Mouse (Mus musculus) liver, postnatal 0 days (tissue): ENCODE measurements at regions not wholly inside any gene's neighbourhood (a gene's known extent, or its start where the extent isn't known, plus 50 kb on each side); places are given as distances from the start of the nearest gene placed in this dataset.
"Not testable (repeated sequence)": the region's sequence is repeated elsewhere in the genome, so short reads cannot be mapped to it uniquely, and the experiment has no call there.

ENCODE experiments used
- ATAC-seq: fragments of 200-750 bp; cut with Nextera tagmentation; 2 replicates; pipeline ENCODE4 v1.8.0; 2017; ENCODE audit warnings: mild to moderate bottlenecking, moderate library complexity
- DNase-seq: peaks from one replicate; pipeline ENCODE4 v3.0.0-alpha.2; 2016
- H3K27ac ChIP-seq: fragments of 300-500 bp; sonication (generic); 2 replicates; pipeline ENCODE4 v1.5.1; 2014; ENCODE audit warnings: antibody characterized with exemption, moderate library complexity, mild to moderate bottlenecking, low read depth
- H3K27me3 ChIP-seq: fragments of 300-500 bp; sonication (generic); 2 replicates; pipeline ENCODE4 v1.6.1; 2014; ENCODE audit warnings: low read length, control low read depth, mixed read lengths; ENCODE audit not compliant: insufficient read depth
- H3K36me3 ChIP-seq: fragments of 300-500 bp; sonication (generic); replicated peaks from 2 replicates; pipeline ENCODE4 v1.6.1; 2014; ENCODE audit warnings: mild to moderate bottlenecking, control low read depth, low read length, moderate library complexity, mixed read lengths; ENCODE audit not compliant: insufficient read depth
- H3K4me1 ChIP-seq: fragments of 300-500 bp; sonication (generic); 2 replicates; pipeline ENCODE4 v1.6.1; 2014; ENCODE audit warnings: antibody characterized with exemption, mild to moderate bottlenecking, control low read depth; ENCODE audit not compliant: insufficient read depth
- H3K4me2 ChIP-seq: fragments of 300-500 bp; sonication (generic); 2 replicates; pipeline ENCODE4 v1.6.1; 2014; ENCODE audit warnings: low read depth, mild to moderate bottlenecking, low read length, moderate library complexity, mixed read lengths
- H3K4me3 ChIP-seq: fragments of 300-500 bp; sonication (generic); 2 replicates; pipeline ENCODE4 v1.5.1; 2014; ENCODE audit warnings: low read depth, low read length
- H3K9ac ChIP-seq: fragments of 300-500 bp; sonication (generic); replicated peaks from 2 replicates; pipeline ENCODE4 v1.6.1; 2014; ENCODE audit warnings: mild to moderate bottlenecking, moderate library complexity
- H3K9me3 ChIP-seq: fragments of 300-500 bp; sonication (generic); 2 replicates; pipeline ENCODE4 v1.6.1; 2016; ENCODE audit warnings: mild to moderate bottlenecking, control low read depth, low read length, mixed read lengths
- CTCF ChIP-seq: sonication (generic); IDR thresholded peaks from 2 replicates; pipeline ENCODE4 v1.5.1; 2016; ENCODE audit warnings: antibody characterized with exemption, low read depth
- EP300 ChIP-seq: IDR thresholded peaks from 2 replicates; pipeline ENCODE4 v1.6.1; 2016; ENCODE audit warnings: antibody characterized with exemption, low read depth, mild to moderate bottlenecking
- WGBS: fragments of 180-500 bp; shearing (Covaris S2); extraction: QIAGEN DNeasy Blood & Tissue Kit; methylation state at CpG from one replicate; pipeline ENCODE4 v1.1.7; 2014; ENCODE audit not compliant: insufficient replicate concordance; 5-methylcytosine and 5-hydroxymethylcytosine counted together

- Histone ChIP-seq H3K27me3 (no peaks in the 10 kb centered on the region), H3K4me2 (no peak overlapping the region), H3K4me1 (no peaks in the 10 kb centered on the region), H3K9ac (no peak overlapping the region), H3K9me3 (no peaks in the 10 kb centered on the region), H3K4me3 (no peak overlapping the region), H3K36me3 (no peaks in the 10 kb centered on the region), H3K27ac (no peak overlapping the region)
- WGBS, result 80% methylated on average over 9 of the region's 9 CpGs
- no peak for DNase-seq
- no peak for TF ChIP-seq EP300
- TF ChIP-seq CTCF, result no peak
- no peak for ATAC-seq
Measured at GRCm38 (mm10) chr15:27095231-27095630, 199.9 kb upstream of the Fbxl7 start.

GRCm38 (mm10) chr15:27101610-27102009 is 206.2 kb upstream of the Fbxl7 start:
- not testable (repeated sequence) for H3K36me3 ChIP-seq, H3K27ac ChIP-seq, H3K4me2 ChIP-seq, H3K27me3 ChIP-seq, ATAC-seq, H3K4me1 ChIP-seq, H3K4me3 ChIP-seq, H3K9me3 ChIP-seq, DNase-seq, H3K9ac ChIP-seq
- WGBS, result 62% methylated on average over 2 of the region's 2 CpGs

- TF ChIP-seq EP300 (no peak), CTCF (no peak)
- DNase-seq (no peak), ATAC-seq (no peak)
- no peak overlapping the region for H3K4me3 ChIP-seq
- no peak overlapping the region for H3K4me2 ChIP-seq
- no peaks in the 10 kb centered on the region for H3K9me3 ChIP-seq
- no peak overlapping the region for H3K9ac ChIP-seq
- H3K27me3 ChIP-seq, result no peaks in the 10 kb centered on the region
- WGBS, result 69% methylated on average over 3 of the region's 3 CpGs
- H3K36me3 ChIP-seq, result no peaks in the 10 kb centered on the region
- H3K4me1 ChIP-seq, result no peaks in the 10 kb centered on the region
- no peak overlapping the region for H3K27ac ChIP-seq
Measured at GRCm38 (mm10) chr15:27109130-27109529, 213.8 kb upstream of the Fbxl7 start.

- no peak overlapping the region for H3K4me2 ChIP-seq
- H3K9me3 ChIP-seq, result no peaks in the 10 kb centered on the region
- H3K27me3 ChIP-seq, result no peaks in the 10 kb centered on the region
- ATAC-seq (no peak), DNase-seq (no peak)
- TF ChIP-seq EP300, result no peak
- TF ChIP-seq CTCF, result no peak
- 26% methylated on average over 1 of the region's 1 CpGs for WGBS
- H3K4me3 ChIP-seq, result no peak overlapping the region
- H3K36me3 ChIP-seq, result no peaks in the 10 kb centered on the region
- H3K4me1 ChIP-seq, result no peaks in the 10 kb centered on the region
- no peak overlapping the region for H3K27ac ChIP-seq
- H3K9ac ChIP-seq, result no peak overlapping the region
Measured at GRCm38 (mm10) chr15:27129697-27130096, 234.3 kb upstream of the Fbxl7 start.

- H3K27me3 ChIP-seq, result no peaks in the 10 kb centered on the region
- 80% methylated on average over 2 of the region's 2 CpGs for WGBS
- H3K27ac ChIP-seq, result no peak overlapping the region
- no peak for ATAC-seq
- H3K4me3 ChIP-seq, result no peak overlapping the region
- no peak for TF ChIP-seq EP300
- TF ChIP-seq CTCF, result no peak
- DNase-seq, result no peak
- H3K4me2 ChIP-seq, result no peak overlapping the region
- H3K9me3 ChIP-seq, result no peaks in the 10 kb centered on the region
- H3K9ac ChIP-seq, result no peak overlapping the region
- H3K36me3 ChIP-seq, result no peaks in the 10 kb centered on the region
- H3K4me1 ChIP-seq, result no peaks in the 10 kb centered on the region
Measured at GRCm38 (mm10) chr15:27132761-27133160, 237.4 kb upstream of the Fbxl7 start.

- no peak for ATAC-seq
- no peak overlapping the region for H3K4me2 ChIP-seq
- no peak for DNase-seq
- H3K4me3 ChIP-seq, result no peak overlapping the region
- no peaks in the 10 kb centered on the region for H3K27me3 ChIP-seq
- H3K9ac ChIP-seq, result no peak overlapping the region
- 88% methylated on average over 5 of the region's 5 CpGs for WGBS
- H3K9me3 ChIP-seq, result no peaks in the 10 kb centered on the region
- no peaks in the 10 kb centered on the region for H3K36me3 ChIP-seq
- H3K27ac ChIP-seq, result no peak overlapping the region
- no peak for TF ChIP-seq CTCF
- no peak for TF ChIP-seq EP300
- no peaks in the 10 kb centered on the region for H3K4me1 ChIP-seq
Measured at GRCm38 (mm10) chr15:27137580-27137979, 242.2 kb upstream of the Fbxl7 start.

- TF ChIP-seq EP300 (no peak), CTCF (no peak)
- Histone ChIP-seq H3K4me2 (no peak overlapping the region), H3K4me3 (no peak overlapping the region)
Measured at GRCm38 (mm10) chr15:27145860-27146259, 250.5 kb upstream of the Fbxl7 start.

More at GRCm38 (mm10) chr15:27145860-27146259, 250.5 kb upstream of the Fbxl7 start:
- ATAC-seq (no peak), DNase-seq (no peak)
- no peaks in the 10 kb centered on the region for H3K36me3 ChIP-seq
- WGBS, result 68% methylated on average over 6 of the region's 6 CpGs
- H3K27ac ChIP-seq, result no peak overlapping the region
- no peaks in the 10 kb centered on the region for H3K4me1 ChIP-seq
- H3K9ac ChIP-seq, result no peak overlapping the region
- no peaks in the 10 kb centered on the region for H3K27me3 ChIP-seq
- H3K9me3 ChIP-seq, result no peaks in the 10 kb centered on the region
